Mouse (Mus musculus) liver, postnatal 0 days (tissue): Measurements from ENCODE around the gene Pdrg1. TPM values are rescaled to one million over a fixed set of nuclear protein-coding genes. Genes with fewer than 3 reads are reported as not detected.

Experiments
- ATAC-seq: fragments of 200-750 bp; cut with Nextera tagmentation; 2 replicates; pipeline ENCODE4 v1.8.0; 2017; ENCODE audit warnings: mild to moderate bottlenecking, moderate library complexity
- DNase-seq: peaks from one replicate; pipeline ENCODE4 v3.0.0-alpha.2; 2016
- H3K27ac ChIP-seq: fragments of 300-500 bp; sonication (generic); 2 replicates; pipeline ENCODE4 v1.5.1; 2014; ENCODE audit warnings: antibody characterized with exemption, moderate library complexity, mild to moderate bottlenecking, low read depth
- H3K27me3 ChIP-seq: fragments of 300-500 bp; sonication (generic); 2 replicates; pipeline ENCODE4 v1.6.1; 2014; ENCODE audit warnings: low read length, control low read depth, mixed read lengths; ENCODE audit not compliant: insufficient read depth
- H3K36me3 ChIP-seq: fragments of 300-500 bp; sonication (generic); replicated peaks from 2 replicates; pipeline ENCODE4 v1.6.1; 2014; ENCODE audit warnings: mild to moderate bottlenecking, control low read depth, low read length, moderate library complexity, mixed read lengths; ENCODE audit not compliant: insufficient read depth
- H3K4me1 ChIP-seq: fragments of 300-500 bp; sonication (generic); 2 replicates; pipeline ENCODE4 v1.6.1; 2014; ENCODE audit warnings: antibody characterized with exemption, mild to moderate bottlenecking, control low read depth; ENCODE audit not compliant: insufficient read depth
- H3K4me2 ChIP-seq: fragments of 300-500 bp; sonication (generic); 2 replicates; pipeline ENCODE4 v1.6.1; 2014; ENCODE audit warnings: low read depth, mild to moderate bottlenecking, low read length, moderate library complexity, mixed read lengths
- H3K4me3 ChIP-seq: fragments of 300-500 bp; sonication (generic); 2 replicates; pipeline ENCODE4 v1.5.1; 2014; ENCODE audit warnings: low read depth, low read length
- H3K9ac ChIP-seq: fragments of 300-500 bp; sonication (generic); replicated peaks from 2 replicates; pipeline ENCODE4 v1.6.1; 2014; ENCODE audit warnings: mild to moderate bottlenecking, moderate library complexity
- H3K9me3 ChIP-seq: fragments of 300-500 bp; sonication (generic); 2 replicates; pipeline ENCODE4 v1.6.1; 2016; ENCODE audit warnings: mild to moderate bottlenecking, control low read depth, low read length, mixed read lengths
- CTCF ChIP-seq: sonication (generic); IDR thresholded peaks from 2 replicates; pipeline ENCODE4 v1.5.1; 2016; ENCODE audit warnings: antibody characterized with exemption, low read depth
- EP300 ChIP-seq: IDR thresholded peaks from 2 replicates; pipeline ENCODE4 v1.6.1; 2016; ENCODE audit warnings: antibody characterized with exemption, low read depth, mild to moderate bottlenecking
- WGBS: fragments of 180-500 bp; shearing (Covaris S2); extraction: QIAGEN DNeasy Blood & Tissue Kit; methylation state at CpG from one replicate; pipeline ENCODE4 v1.1.7; 2014; ENCODE audit not compliant: insufficient replicate concordance; 5-methylcytosine and 5-hydroxymethylcytosine counted together
- polyA plus RNA-seq: library from polyadenylated mRNA; unstranded; fragments of >200 nt; fragmentation: Nextera tagmentation; extraction: Ambion mirVana; gene quantifications from 2 replicates; pipeline ENCODE4 v1.2.1, GENCODE M21; 2015

Gene Pdrg1
- polyA plus RNA-seq, 1 experiment from 2014 or later: 26.0 TPM

- Histone ChIP-seq H3K4me3 (no peak overlapping the region), H3K4me1 (no peaks in the 10 kb centered on the region), H3K27ac (no peak overlapping the region), H3K36me3 (no peaks in the 10 kb centered on the region), H3K9me3 (no peaks in the 10 kb centered on the region), H3K9ac (no peak overlapping the region), H3K27me3 (no peaks in the 10 kb centered on the region), H3K4me2 (no peak overlapping the region)
- 57% methylated on average over 1 of the region's 1 CpGs for WGBS
- ATAC-seq (no peak), DNase-seq (no peak)
- TF ChIP-seq EP300 (no peak), CTCF (no peak)
Measured at GRCm38 (mm10) chr2:152985582-152985981, 29.6 kb downstream of the Pdrg1 start.

GRCm38 (mm10) chr2:152976991-152977390 lies 38.2 kb downstream of the Pdrg1 start:
- Histone ChIP-seq H3K27ac (no peak overlapping the region), H3K4me3 (no peak overlapping the region), H3K27me3 (no peaks in the 10 kb centered on the region), H3K36me3 (no peaks in the 10 kb centered on the region), H3K4me2 (no peak overlapping the region), H3K9ac (no peak overlapping the region), H3K4me1 (no peaks in the 10 kb centered on the region), H3K9me3 (no peaks in the 10 kb centered on the region)
- DNase-seq: no peak
- 50% methylated on average over 3 of the region's 3 CpGs for WGBS
- ATAC-seq: no peak
- TF ChIP-seq EP300: no peak
- TF ChIP-seq CTCF: no peak

GRCm38 (mm10) chr2:152965555-152965954 lies 49.7 kb downstream of the Pdrg1 start:
- H3K9ac ChIP-seq: no peak overlapping the region
- ATAC-seq (no peak), DNase-seq (no peak)
- 0 out of 2 replicates have a peak, but pooled peaks cover 3% of the 10 kb centered on the region for H3K27me3 ChIP-seq
- H3K4me1 ChIP-seq: no peaks in the 10 kb centered on the region
- H3K9me3 ChIP-seq: no peaks in the 10 kb centered on the region
- H3K36me3 ChIP-seq: no peaks in the 10 kb centered on the region
- TF ChIP-seq EP300: no peak
- no peak for TF ChIP-seq CTCF
- H3K4me2 ChIP-seq: no peak overlapping the region
- no peak overlapping the region for H3K27ac ChIP-seq
- H3K4me3 ChIP-seq: no peak overlapping the region
- 67% methylated on average over 4 of the region's 4 CpGs for WGBS

GRCm38 (mm10) chr2:152962091-152962793 lies 53.0 kb downstream of the Pdrg1 start, which contains the start of gene Ttll9:
Ttll9 (plus strand) TSS chr2:152962485.
- no peaks in the 10 kb centered on the region for H3K36me3 ChIP-seq
- peak within 1 kb of the TSS; percentile 45 for H3K4me3 ChIP-seq
- no peaks in the 10 kb centered on the region for H3K9me3 ChIP-seq
- H3K27ac ChIP-seq: no peak within 1 kb of the TSS
- peak; percentile 72 for DNase-seq
- H3K27me3 ChIP-seq: 0 out of 2 replicates have a peak, but pooled peaks cover 3% of the 10 kb centered on the region
- peak within 1 kb of the TSS; percentile 26; the same call in 1 of the 2 replicates for H3K9ac ChIP-seq
- H3K4me1 ChIP-seq: no peaks in the 10 kb centered on the region
- 1% methylated on average over 34 of the region's 34 CpGs for WGBS
- TF ChIP-seq CTCF (no peak), EP300 (no peak)
- peak; percentile 96 for ATAC-seq
- H3K4me2 ChIP-seq: peak within 1 kb of the TSS; percentile 78

Other genes with a start within 250 kb of the Pdrg1 start
- 84.2 and 84.4 TPM in 2 replicates for gene Bcl2l1, start 183.7 kb downstream of the Pdrg1 start, polyA plus RNA-seq
- 20.7 and 25.8 TPM in 2 replicates for gene Tpx2, start 167.5 kb downstream of the Pdrg1 start, polyA plus RNA-seq
- gene Mylk2, start 104.1 kb downstream of the Pdrg1 start, polyA plus RNA-seq: 0.25 TPM in 1 of 2 replicates, not detected in the other
- gene Foxs1, start 82.2 kb downstream of the Pdrg1 start, polyA plus RNA-seq: 0.50 and 0.74 TPM in 2 replicates
- not detected in 2 replicates for gene Dusp15, start 63.7 kb downstream of the Pdrg1 start, polyA plus RNA-seq
- 0.18 and 0.31 TPM in 2 replicates for gene Ttll9, start 52.9 kb downstream of the Pdrg1 start, polyA plus RNA-seq
- gene Xkr7, start 16.4 kb upstream of the Pdrg1 start, polyA plus RNA-seq: not detected in 2 replicates
- 0.89 and 1.1 TPM in 2 replicates for gene Ccm2l, start 50.5 kb upstream of the Pdrg1 start, polyA plus RNA-seq
- gene Hck, start 93.0 kb upstream of the Pdrg1 start, polyA plus RNA-seq: 13.3 and 14.0 TPM in 2 replicates
- 24.4 and 24.7 TPM in 2 replicates for gene Tm9sf4, start 145.9 kb upstream of the Pdrg1 start, polyA plus RNA-seq
- gene Tspyl3, start 210.0 kb upstream of the Pdrg1 start, polyA plus RNA-seq: 1.1 TPM in 2 replicates
- gene Plagl2, start 226.0 kb upstream of the Pdrg1 start, polyA plus RNA-seq: 4.3 and 4.4 TPM in 2 replicates
- 1.4 and 1.7 TPM in 2 replicates for gene Pofut1, start 226.1 kb upstream of the Pdrg1 start, polyA plus RNA-seq